Mouse (Mus musculus) midbrain, embryonic 12.5 days (tissue): ENCODE results near the gene Rasgef1b. TPM values are rescaled to one million over a fixed set of nuclear protein-coding genes. Genes with fewer than 3 reads are reported as not detected.

Source experiments
- ATAC-seq: fragments of 200-750 bp; cut with Nextera tagmentation; 2 replicates; pipeline ENCODE4 v1.8.0; 2017; ENCODE audit warnings: low read depth, moderate TSS enrichment, moderate library complexity; ENCODE audit not compliant: low FRiP score
- H3K27ac ChIP-seq: fragments of 300-500 bp; sonication (generic); replicated peaks from 2 replicates; pipeline ENCODE4 v1.5.1; 2016; ENCODE audit warnings: mild to moderate bottlenecking
- H3K27me3 ChIP-seq: fragments of 300-500 bp; sonication (generic); 2 replicates; pipeline ENCODE4 v1.6.1; 2016; ENCODE audit warnings: mild to moderate bottlenecking
- H3K36me3 ChIP-seq: fragments of 300-500 bp; sonication (generic); 2 replicates; pipeline ENCODE4 v1.6.1; 2016
- H3K4me1 ChIP-seq: fragments of 300-500 bp; sonication (generic); 2 replicates; pipeline ENCODE4 v1.6.1; 2016
- H3K4me2 ChIP-seq: fragments of 300-500 bp; sonication (generic); replicated peaks from 2 replicates; pipeline ENCODE4 v1.6.1; 2016; ENCODE audit warnings: mild to moderate bottlenecking, moderate library complexity
- H3K4me3 ChIP-seq: fragments of 300-500 bp; sonication (generic); 2 replicates; pipeline ENCODE4 v1.5.1; 2016; ENCODE audit warnings: mild to moderate bottlenecking
- H3K9ac ChIP-seq: fragments of 300-500 bp; sonication (generic); replicated peaks from 2 replicates; pipeline ENCODE4 v1.6.1; 2016; ENCODE audit warnings: mild to moderate bottlenecking, moderate library complexity
- H3K9me3 ChIP-seq: fragments of 300-500 bp; sonication (generic); 2 replicates; pipeline ENCODE4 v1.6.1; 2016; ENCODE audit warnings: mild to moderate bottlenecking
- WGBS: fragments of 180-500 bp; shearing (Covaris S2); methylation state at CpG from one replicate; pipeline ENCODE4 v1.1.7; 2016; 5-methylcytosine and 5-hydroxymethylcytosine counted together
- polyA plus RNA-seq: library from polyadenylated mRNA; unstranded; fragments of >200 nt; fragmentation: Nextera tagmentation; extraction: Ambion mirVana; gene quantifications from 2 replicates; pipeline ENCODE4 v1.2.1, GENCODE M21; 2016

The Rasgef1b gene
- polyA plus RNA-seq, 1 experiment from 2014 or later, result 41.9 TPM

DNA sequence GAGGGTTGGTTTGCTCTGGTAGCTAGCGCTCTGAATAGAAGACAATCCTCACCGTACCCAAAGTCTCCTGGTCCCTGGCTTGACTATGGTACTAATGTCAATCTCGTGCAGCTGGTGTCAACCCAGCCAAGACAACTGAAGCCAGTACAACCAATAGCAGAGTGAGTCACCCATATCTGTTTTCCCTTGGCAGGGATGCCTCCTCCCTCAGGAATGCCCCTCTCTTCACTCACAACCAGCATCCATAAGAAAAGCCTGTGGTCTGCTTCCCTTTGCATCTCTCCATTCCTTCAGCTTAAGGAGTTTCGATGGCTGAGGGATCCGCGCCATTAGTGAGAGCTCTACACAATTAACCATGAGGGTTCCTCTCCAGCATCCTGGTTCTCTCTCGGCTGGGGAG, 246.8 kb downstream of the Rasgef1b start:
- H3K4me3 ChIP-seq, result no peak overlapping the region
- H3K27ac ChIP-seq, result no peak overlapping the region
- H3K4me2 ChIP-seq, result no peak overlapping the region
- H3K36me3 ChIP-seq, result no peaks in the 10 kb centered on the region
- H3K9me3 ChIP-seq, result no peaks in the 10 kb centered on the region
- 95% methylated on average over 7 of the region's 7 CpGs for WGBS
- ATAC-seq, result no peak
- peaks cover 77% of the 10 kb centered on the region for H3K27me3 ChIP-seq
- H3K4me1 ChIP-seq, result peaks cover 33% of the 10 kb centered on the region
- no peak overlapping the region for H3K9ac ChIP-seq

DNA sequence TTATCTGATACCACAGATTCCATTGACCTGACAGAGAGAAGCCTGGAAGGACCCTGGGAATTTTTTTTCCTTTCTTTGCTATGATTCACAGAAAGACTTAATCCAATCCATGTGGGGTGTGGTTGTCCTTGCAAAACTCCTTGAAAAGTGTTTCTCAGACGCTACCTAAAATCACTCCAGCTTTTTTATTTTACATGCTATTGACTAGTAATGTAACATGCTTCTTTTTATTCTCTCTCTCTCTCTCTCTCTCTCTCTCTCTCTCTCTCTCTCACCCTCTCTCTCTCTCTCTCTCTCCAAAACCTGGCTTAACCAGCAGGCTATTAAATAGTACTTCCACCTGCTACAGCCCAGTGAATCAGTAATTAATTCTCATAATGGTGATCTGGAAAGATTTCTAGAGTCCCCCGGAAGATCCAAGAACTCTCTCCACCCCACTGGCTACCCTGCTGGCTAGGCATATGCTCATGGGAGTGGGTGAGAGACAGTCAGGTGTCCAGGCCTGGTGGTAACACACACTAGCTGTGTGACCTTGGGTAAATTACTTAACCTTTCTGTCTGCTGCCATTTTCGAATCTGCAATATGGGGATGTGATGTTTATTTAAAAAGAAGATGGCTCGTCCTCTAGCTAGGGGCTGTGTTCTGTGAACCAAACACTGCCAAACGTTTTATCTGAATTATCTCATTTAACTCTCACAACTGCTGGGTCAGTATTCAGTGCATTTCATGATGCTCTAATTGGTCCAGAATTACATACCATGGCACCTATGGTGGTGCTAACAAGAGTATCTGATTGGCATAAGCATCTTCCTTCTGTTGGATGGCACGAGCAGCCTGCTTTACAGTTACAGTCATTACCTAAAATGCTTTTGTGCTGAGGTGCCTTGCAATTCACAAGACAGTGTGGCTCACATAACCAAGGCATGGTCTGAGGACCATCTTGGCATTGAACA, 248.5 kb downstream of the Rasgef1b start:
- H3K4me2 ChIP-seq, result peak overlapping the region; percentile 38
- H3K27ac ChIP-seq, result peak overlapping the region; percentile 76
- H3K4me3 ChIP-seq, result no peak overlapping the region
- 0 out of 2 replicates have a peak overlapping the region, but pooled peaks have one; percentile 28 for H3K9ac ChIP-seq
- 42% methylated on average over 6 of the region's 6 CpGs for WGBS
- no peaks in the 10 kb centered on the region for H3K9me3 ChIP-seq
- no peaks in the 10 kb centered on the region for H3K36me3 ChIP-seq
- peaks cover 74% of the 10 kb centered on the region for H3K27me3 ChIP-seq
- ATAC-seq, result no peak
- peaks cover 29% of the 10 kb centered on the region for H3K4me1 ChIP-seq

DNA sequence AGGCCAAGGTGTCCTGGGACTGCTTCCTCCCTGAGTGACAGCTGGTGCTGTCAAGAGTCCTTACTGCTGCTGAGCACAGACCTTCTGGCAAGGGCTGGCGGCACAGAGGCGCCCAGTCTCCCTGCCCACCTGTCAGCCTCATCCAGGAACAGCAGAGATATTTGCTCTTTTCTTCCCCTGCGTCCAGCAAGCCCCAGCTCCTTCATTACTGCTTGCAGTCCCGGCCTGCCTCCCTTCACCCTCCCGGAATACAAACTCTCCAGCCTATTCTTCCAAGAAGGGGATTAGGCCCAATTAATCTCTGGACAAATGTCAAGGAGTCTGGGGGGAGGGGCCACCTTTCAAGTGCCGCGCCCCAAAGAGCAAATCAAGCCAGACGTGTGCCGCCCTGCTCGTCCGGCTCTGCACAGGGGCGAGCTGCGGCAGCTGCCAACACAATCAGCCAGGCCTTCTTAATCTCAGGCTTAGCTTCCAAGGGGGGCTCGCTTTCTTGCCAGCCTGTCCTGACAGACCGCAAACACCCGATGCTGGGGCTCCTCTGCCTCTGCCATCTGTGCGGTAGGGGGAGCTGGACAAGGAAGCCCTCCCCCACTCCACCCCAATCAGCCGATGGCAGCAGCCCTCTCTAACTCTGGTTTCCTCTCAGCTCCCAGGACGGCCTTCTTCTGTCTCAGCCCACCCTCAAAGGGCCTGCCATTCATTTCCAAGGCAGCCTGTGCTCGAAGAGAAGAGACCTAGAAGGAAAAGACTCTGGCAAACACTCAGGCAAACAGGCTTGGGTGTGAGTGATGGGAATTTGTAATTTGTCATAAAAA, 249.4 kb downstream of the Rasgef1b start:
- Histone ChIP-seq H3K4me3 (no peak overlapping the region), H3K9me3 (no peaks in the 10 kb centered on the region), H3K36me3 (no peaks in the 10 kb centered on the region), H3K9ac (0 out of 2 replicates have a peak overlapping the region, but pooled peaks have one; percentile 28), H3K4me2 (peak overlapping the region; percentile 38), H3K27ac (peak overlapping the region; percentile 76), H3K27me3 (peaks cover 73% of the 10 kb centered on the region), H3K4me1 (peaks cover 34% of the 10 kb centered on the region)
- peak; percentile 97 for ATAC-seq
- 1% methylated on average over 20 of the region's 20 CpGs for WGBS

DNA sequence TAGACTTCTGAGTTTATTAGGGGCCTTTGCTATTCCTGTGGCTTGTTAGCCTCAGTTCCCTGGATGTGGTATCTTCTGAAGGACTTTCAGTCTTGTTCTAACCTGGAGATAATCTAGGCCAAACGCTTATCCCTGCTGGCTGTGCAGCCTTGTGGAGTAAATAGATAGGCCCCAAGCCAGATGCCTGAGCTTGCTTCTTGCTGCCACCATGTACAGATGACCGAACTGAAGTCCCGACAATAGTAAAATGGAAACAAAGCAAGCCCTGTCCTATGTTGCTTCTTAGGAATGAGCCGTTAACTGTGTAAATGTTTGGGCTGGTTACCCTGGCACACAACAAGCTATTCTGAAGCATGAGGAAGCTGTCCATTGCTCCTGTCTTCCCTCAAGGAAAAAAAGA, 250.1 kb downstream of the Rasgef1b start:
- H3K27me3 ChIP-seq, result peaks cover 68% of the 10 kb centered on the region
- WGBS, result 19% methylated on average over 4 of the region's 4 CpGs

DNA sequence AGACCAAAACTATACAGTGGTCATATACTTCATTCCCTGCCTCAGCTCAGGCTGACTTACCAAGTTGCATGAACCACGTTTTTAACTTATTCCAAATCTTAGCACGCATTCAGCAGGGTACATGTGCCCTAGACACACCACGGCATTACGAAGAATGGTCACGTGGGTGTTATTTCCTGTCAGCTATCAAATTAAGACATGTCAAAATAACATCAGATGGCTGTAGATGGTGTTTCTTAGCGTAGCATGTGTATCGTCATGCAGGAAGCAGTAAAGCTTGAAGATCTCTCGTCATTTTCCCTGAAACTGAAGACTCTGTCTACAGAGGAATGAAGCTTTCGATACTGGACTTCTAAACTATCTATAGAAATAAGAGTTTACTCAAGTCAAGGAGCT, 251.4 kb downstream of the Rasgef1b start:
- no peak overlapping the region for H3K4me2 ChIP-seq
- H3K9me3 ChIP-seq, result no peaks in the 10 kb centered on the region
- no peak overlapping the region for H3K4me3 ChIP-seq
- no peaks in the 10 kb centered on the region for H3K36me3 ChIP-seq
- H3K4me1 ChIP-seq, result peaks cover 34% of the 10 kb centered on the region
- no peak overlapping the region for H3K9ac ChIP-seq
- H3K27me3 ChIP-seq, result peaks cover 62% of the 10 kb centered on the region
- no peak for ATAC-seq
- WGBS, result 93% methylated on average over 9 of the region's 9 CpGs
- no peak overlapping the region for H3K27ac ChIP-seq

More for the DNA sequence above, 250.1 kb downstream of the Rasgef1b start:
- 0 out of 2 replicates have a peak overlapping the region, but pooled peaks have one; percentile 38 for H3K4me2 ChIP-seq
- ATAC-seq, result no peak
- peaks cover 34% of the 10 kb centered on the region for H3K4me1 ChIP-seq
- no peaks in the 10 kb centered on the region for H3K36me3 ChIP-seq
- H3K4me3 ChIP-seq, result no peak overlapping the region
- H3K9ac ChIP-seq, result no peak overlapping the region
- no peaks in the 10 kb centered on the region for H3K9me3 ChIP-seq
- peak overlapping the region; percentile 76 for H3K27ac ChIP-seq

DNA sequence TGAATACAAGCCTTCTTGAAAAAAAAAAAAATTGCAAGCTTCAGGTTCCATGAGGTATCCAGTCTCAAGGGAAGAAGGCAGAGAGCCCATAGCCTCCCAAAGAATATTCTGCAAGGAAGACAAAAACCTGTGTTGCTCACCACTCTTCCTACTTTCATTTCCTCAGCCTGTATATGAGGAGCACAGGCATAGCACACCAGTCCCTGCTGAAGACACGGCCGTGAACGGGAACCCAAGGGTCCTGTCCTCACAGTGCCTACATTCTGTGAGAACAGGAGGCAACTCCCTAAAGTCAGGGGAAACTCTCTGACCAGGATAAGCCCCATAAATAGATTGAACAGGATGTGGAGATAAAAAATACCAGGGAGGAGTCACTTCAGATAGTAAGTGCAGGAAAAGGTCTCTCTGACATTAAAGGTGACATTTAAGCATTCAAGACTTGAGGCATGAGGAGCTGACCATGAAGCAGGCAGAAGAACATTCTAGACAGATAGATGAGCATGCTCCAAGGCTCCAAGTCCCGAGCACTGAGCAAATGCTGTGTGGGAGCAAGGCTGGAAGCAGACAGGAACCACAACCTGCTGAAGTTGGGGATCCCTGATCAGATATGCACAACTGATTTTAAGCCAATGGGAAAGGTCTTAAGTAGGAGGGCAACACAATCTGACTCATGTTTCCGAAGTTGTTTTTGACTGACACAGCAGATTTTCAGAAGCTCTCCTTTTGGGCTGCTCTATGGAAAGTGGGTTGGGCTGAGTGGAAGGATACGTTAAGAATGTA, 252.0 kb downstream of the Rasgef1b start:
- Histone ChIP-seq H3K36me3 (no peaks in the 10 kb centered on the region), H3K9ac (no peak overlapping the region), H3K4me1 (peaks cover 34% of the 10 kb centered on the region), H3K27ac (no peak overlapping the region), H3K4me2 (no peak overlapping the region), H3K9me3 (no peaks in the 10 kb centered on the region), H3K4me3 (no peak overlapping the region), H3K27me3 (peaks cover 56% of the 10 kb centered on the region)
- no peak for ATAC-seq
- WGBS, result 87% methylated on average over 6 of the region's 6 CpGs

DNA sequence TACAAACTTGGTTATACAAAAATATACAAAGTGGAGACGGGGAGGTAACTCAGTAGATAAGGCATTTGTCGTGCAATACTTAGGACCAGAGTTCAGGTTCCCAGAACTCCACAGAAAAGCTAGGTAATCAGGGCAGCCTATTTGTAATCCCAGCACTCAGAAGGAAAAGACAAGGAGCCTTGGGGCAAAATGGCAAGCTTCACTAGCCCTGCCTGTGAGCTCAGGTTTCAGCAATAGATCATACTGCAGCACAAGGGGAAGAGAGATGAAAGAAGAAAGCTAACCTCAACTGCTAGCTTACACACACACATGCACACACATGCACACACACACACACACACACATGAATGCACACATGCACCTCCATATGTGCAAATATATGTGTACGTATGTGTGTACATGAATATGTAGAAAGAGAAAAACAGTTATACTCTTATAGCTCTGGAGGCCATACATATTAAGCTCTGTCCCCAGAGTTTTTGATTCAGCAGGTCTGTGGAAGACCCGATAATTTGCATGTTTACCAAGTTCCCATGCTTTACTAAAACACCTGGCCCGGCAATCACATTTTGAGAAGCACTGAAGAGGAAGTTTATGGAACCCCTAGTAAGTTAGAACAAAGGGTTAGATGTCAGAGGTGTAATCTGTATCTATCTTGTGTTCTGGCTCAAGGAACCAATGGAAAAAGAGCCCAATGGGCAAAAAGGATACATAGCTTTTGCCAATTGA, 256.1 kb downstream of the Rasgef1b start:
- no peak overlapping the region for H3K4me2 ChIP-seq
- H3K4me3 ChIP-seq, result no peak overlapping the region
- H3K4me1 ChIP-seq, result peaks cover 9% of the 10 kb centered on the region
- 87% methylated on average over 5 of the region's 5 CpGs for WGBS
- no peak overlapping the region for H3K9ac ChIP-seq
- H3K27me3 ChIP-seq, result peaks cover 50% of the 10 kb centered on the region
- H3K27ac ChIP-seq, result no peak overlapping the region
- H3K36me3 ChIP-seq, result no peaks in the 10 kb centered on the region
- ATAC-seq, result no peak
- no peaks in the 10 kb centered on the region for H3K9me3 ChIP-seq

DNA sequence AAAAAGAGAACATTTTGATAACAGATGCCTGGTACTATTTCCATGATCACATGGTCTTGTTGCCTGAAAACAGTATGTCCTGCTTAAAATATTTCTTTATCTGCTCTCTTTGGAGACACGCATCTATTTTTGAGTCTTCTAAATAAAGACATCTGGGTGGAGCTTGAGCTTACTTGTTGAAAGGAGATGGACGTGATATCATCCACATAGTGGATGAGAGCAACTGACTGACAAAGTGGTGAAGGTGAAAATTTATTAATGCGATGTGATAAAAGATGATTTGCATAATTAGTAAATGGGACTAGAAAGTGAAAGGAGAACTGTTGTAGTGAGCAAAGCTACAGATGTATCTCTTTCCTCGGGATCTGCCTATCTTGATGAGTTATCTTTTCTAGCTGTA, 257.1 kb downstream of the Rasgef1b start:
- no peak overlapping the region for H3K9ac ChIP-seq
- no peak overlapping the region for H3K4me2 ChIP-seq
- no peak for ATAC-seq
- no peaks in the 10 kb centered on the region for H3K9me3 ChIP-seq
- peaks cover 41% of the 10 kb centered on the region for H3K27me3 ChIP-seq
- WGBS, result 83% methylated on average over 4 of the region's 4 CpGs
- no peaks in the 10 kb centered on the region for H3K36me3 ChIP-seq
- H3K27ac ChIP-seq, result no peak overlapping the region
- H3K4me1 ChIP-seq, result peaks cover 9% of the 10 kb centered on the region
- H3K4me3 ChIP-seq, result no peak overlapping the region

DNA sequence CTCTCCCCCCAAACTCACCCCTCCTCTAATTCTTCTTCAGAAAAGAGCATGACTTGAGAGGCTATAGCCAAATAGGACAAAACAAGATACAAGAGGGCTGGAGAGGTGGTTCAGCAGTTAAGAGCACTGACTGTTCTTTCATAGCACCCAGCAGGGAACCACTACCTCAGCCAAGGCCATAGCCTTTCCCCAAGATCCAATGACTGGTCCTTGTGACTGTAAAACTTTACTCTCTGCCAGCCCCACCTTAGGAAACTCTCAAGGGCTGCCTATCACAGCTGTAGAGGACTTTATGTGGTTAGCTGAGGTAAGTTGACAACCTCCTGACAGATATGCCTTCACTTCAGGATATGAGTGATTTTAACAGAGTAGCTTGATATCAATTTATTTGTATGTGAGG, 258.3 kb downstream of the Rasgef1b start:
- no peaks in the 10 kb centered on the region for H3K36me3 ChIP-seq
- no peak overlapping the region for H3K27ac ChIP-seq
- H3K4me3 ChIP-seq, result no peak overlapping the region
- H3K9ac ChIP-seq, result no peak overlapping the region
- H3K27me3 ChIP-seq, result peaks cover 33% of the 10 kb centered on the region
- H3K4me1 ChIP-seq, result peaks cover 9% of the 10 kb centered on the region
- H3K9me3 ChIP-seq, result no peaks in the 10 kb centered on the region
- no peak for ATAC-seq
- no peak overlapping the region for H3K4me2 ChIP-seq

DNA sequence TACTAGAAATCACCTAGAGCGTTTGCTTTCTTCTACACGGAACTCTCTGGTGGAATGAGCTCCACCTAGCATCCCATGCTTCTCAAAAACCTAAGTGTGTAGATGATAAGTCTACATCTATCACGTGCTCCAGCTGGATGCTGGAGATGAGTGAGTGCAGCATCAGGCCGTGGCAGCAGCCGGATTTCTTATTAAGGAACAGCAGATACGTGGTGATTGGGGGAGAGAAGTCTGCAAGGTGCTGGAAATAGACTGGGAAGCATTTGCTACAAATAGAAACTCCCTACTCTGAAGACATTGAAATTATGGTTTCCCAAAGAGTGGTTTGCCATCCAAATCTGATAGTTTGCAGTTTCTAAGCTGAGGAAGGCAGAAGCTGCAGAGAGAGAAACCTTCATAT, 269.9 kb downstream of the Rasgef1b start:
- 81% methylated on average over 6 of the region's 6 CpGs for WGBS
- no peaks in the 10 kb centered on the region for H3K9me3 ChIP-seq
- no peaks in the 10 kb centered on the region for H3K36me3 ChIP-seq
- no peak overlapping the region for H3K9ac ChIP-seq
- no peak overlapping the region for H3K27ac ChIP-seq
- ATAC-seq, result no peak
- no peak overlapping the region for H3K4me3 ChIP-seq
- peaks cover 5% of the 10 kb centered on the region; the same call in 1 of the 2 replicates for H3K27me3 ChIP-seq
- H3K4me1 ChIP-seq, result no peaks in the 10 kb centered on the region; the same call in 1 of the 2 replicates
- H3K4me2 ChIP-seq, result no peak overlapping the region

DNA sequence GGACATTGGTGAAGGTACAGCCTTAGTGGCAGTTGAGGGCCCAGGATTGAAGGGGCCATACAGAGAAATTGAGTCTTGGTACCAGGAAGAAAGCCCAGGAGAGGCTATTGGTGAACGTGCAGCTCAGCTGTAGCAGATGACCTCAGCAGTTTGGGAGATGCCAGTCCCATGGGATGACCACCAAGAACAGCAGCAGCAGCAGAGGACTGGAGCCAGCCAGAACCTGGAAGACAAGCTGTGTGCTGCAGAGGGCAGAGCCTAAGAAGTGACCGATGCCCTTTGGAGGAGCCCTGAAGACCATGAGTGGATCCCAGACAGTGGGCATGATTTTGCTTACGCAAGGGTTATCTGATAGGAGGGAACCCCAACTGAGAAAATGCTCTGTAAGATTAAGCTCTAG, 271.6 kb downstream of the Rasgef1b start:
- Histone ChIP-seq H3K27me3 (peaks cover 9% of the 10 kb centered on the region; the same call in 1 of the 2 replicates), H3K9ac (no peak overlapping the region)
- WGBS, result 92% methylated on average over 3 of the region's 3 CpGs

More for the DNA sequence above, 271.6 kb downstream of the Rasgef1b start:
- no peaks in the 10 kb centered on the region for H3K9me3 ChIP-seq
- no peaks in the 10 kb centered on the region for H3K36me3 ChIP-seq
- ATAC-seq, result no peak
- peaks cover 2% of the 10 kb centered on the region; the same call in 1 of the 2 replicates for H3K4me1 ChIP-seq
- H3K4me2 ChIP-seq, result no peak overlapping the region
- H3K27ac ChIP-seq, result no peak overlapping the region
- no peak overlapping the region for H3K4me3 ChIP-seq
